Mouse (Mus musculus) gastrocnemius, postnatal 36 days (tissue): ENCODE results near the gene Ino80b. TPM values are rescaled to one million over a fixed set of nuclear protein-coding genes. Genes with fewer than 3 reads are reported as not detected.
"Not testable (repeated sequence)": the region's sequence is repeated elsewhere in the genome, so short reads cannot be mapped to it uniquely, and the experiment has no call there.

Experiments
- DNase-seq, 2 experiments: peaks; one replicate each; pipeline ENCODE4 v3.0.0; 2022
- intact Hi-C: fragments of 180-260 bp; cut with DNase I; formaldehyde crosslinking; loops from one replicate; pipeline ENCODE4 v1.15.1; 2025
- long read RNA-seq, 2 experiments: library from polyadenylated mRNA; stranded (forward); transcript quantifications; one replicate each; pipeline ENCODE4 v2.0.0; 2021
- total RNA-seq, 2 experiments: library from RNA; stranded (reverse); gene quantifications; 2 replicates each; pipeline ENCODE4 v1.2.3; 2021

Gene Ino80b
- 10 to 100 TPM; 14.3 to 14.5 TPM for total RNA-seq
- long read RNA-seq, experiment 1, transcript Ino80b-202 (5 exons, 1,503 nt): major isoform, 8 of 8 reads
- long read RNA-seq, experiment 1, partial matches to known transcripts: 0 of 8 reads
- long read RNA-seq, experiment 1, other reads (novel, unspliced or antisense): 0 of 8 reads
- long read RNA-seq, experiment 2, transcript Ino80b-202 (5 exons, 1,503 nt): major isoform, 10 of 13 reads
- long read RNA-seq, experiment 2, partial matches to known transcripts: 3 of 13 reads
- long read RNA-seq, experiment 2, other reads (novel, unspliced or antisense): 0 of 13 reads

DNA sequence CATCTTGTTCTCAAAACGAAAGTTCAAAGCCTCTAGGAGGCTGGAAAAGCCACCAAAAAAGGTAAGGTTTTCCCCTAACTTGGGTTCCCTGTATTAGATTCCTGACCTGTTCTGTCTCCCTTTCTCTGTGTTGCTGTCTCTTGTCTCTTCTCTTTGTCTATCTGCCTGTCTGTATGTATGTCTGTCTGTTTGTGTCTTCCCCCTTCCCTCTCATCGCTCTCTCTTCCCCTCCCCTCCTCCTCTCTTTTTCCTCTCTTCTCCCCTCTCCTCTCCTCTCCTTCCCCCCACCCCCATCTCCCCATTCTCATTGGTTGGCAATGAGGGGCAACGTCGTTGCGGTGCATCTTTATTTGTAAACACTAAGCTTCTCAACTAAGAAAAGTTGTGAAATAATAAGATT, at the start of gene Ino80b:
Gene Ino80b, minus strand, starts transcription at position 101 of the 400 bp plus-strand sequence.
- DNase-seq: no peak

DNA sequence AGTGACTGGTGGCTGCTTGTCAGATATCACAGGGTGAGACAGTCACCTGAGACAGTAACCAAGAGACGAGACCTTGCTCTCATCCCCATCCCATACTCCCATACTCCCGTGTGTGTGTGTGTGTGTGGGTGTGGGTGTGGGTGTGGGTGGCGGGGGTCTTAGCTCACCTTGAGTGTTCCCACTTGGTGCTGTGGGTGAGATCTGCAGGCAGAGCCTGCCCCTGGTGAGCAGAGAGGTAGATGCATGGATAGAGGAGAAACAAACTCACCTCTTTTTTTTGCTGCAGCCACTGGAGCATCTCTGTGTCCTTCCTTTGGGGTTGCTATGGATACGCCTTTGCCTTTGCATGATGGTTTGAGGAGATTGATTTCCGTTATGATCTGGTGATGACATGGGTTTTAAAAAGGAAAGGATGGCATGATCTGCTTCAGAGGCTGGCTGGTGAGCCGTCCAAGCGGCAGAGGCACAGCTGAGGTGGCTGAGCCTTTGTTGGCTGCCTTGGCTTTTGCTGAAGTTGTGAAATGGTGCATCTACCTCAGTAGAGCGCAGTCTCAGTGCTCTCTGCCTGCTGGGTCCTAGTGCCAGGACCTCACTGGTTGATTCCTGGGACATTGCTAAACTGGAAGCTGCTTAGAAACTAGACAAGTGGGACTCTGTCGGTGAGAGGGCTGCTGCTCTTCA, 47.1 kb upstream of the Ino80b start:
- DNase-seq: no peak
- intact Hi-C loops: no loop called here

More for the DNA sequence above, at the start of gene Ino80b:
- intact Hi-C loops: no loop called here

GRCm38 (mm10) chr6:83171063-83171462, 45.8 kb upstream of the Ino80b start:
- intact Hi-C loops: no loop called here
- no peak for DNase-seq

- DNase-seq: no peak
- intact Hi-C loops: no loop called here
These were observed 44.6 kb upstream of the Ino80b start for GRCm38 (mm10) chr6:83169872-83170271.

- intact Hi-C loops: no loop called here
- no peak for DNase-seq
These were observed 41.0 kb upstream of the Ino80b start for GRCm38 (mm10) chr6:83166243-83166630.

DNA sequence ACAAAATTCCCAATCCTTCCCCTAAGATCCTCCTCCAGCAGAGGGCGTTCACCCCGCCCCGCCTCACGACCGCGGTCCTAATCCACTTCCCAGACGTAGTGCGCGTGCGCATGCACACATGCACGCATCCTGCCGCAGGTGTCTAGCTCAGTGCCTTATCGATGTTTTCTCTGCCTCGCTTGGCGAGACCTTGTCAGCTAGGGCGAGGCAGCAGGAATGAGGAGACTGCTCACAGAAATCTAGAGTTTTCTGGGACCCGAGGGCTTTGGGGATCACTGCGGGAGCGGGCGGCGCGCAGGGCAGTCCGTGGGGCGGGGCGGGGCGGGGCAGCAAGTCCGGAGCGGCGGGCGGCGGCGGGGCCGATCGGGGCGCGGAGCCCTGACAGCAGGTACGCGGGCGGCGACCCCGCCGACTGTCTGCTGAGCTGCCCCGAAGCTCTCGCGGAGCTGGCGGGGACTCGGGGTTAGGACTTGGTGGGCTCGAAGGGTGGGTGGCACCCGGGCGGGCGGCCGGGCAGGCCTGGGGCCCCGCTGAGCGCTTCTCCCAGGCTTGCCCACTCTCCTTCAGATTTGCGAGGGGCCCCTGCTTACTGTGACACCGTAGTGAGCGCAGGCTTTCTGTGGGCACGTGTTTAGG, 40.5 kb upstream of the Ino80b start, which contains the start of gene Dctn1:
Gene Dctn1, plus strand, starts transcription at position 314 of the 636 bp plus-strand sequence.
- intact Hi-C loops: no loop called here

DNA sequence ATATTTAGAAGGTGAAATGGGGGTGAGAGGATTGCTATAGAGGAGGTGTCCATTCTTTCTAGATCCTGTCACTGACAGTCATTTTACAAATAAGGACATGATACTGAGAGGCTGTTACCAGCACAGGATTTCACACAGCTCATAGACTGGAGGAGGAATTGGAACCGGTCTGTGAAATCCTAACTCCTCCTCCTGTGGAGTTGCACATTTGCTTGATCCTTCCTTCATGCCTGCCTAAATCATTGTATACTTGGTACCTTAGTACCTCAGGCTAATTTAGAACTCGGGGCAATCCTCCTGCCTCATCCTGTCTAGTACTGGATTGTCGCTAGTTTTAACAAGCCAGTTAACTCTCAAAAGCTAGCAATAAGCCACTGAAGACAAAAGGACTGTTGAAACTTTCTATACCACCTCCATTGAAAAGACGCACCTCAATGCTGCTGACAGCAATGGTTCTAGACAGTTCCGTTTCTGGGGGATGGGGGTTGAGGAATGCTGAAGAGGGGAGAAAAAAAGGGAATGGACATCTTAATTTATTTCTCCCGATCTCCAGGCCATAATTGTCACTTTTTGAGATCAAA, 39.9 kb upstream of the Ino80b start:
- intact Hi-C loops: no loop called here
- no peak for DNase-seq

More for the DNA sequence above, 40.5 kb upstream of the Ino80b start, which contains the start of gene Dctn1:
- DNase-seq: peak; percentile 92 to 95

DNA sequence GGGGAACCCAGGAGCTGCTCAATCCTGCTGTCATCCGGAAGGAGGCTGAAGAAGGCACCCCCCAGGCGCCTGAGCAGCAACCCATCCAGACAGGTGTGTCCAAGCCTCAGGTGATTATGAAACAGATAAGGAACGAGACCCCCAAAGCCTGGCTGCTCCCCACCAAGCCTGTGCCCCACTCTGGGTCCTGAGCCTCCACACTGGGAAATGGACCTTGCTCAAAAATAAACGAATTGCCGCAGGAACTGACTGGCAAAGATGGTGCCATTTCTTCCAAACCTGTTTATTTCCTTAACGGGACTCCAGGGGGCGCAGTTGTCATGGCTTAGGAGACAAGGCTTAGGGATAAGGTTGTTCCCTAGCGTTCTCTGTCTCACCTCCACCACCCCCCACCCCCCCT, 37.5 kb upstream of the Ino80b start:
- peak in 1 of 2 experiments; percentile 35 for DNase-seq
- intact Hi-C loops: loop anchor here (5.0 kb wide), 1 partner anchor 105 kb away; no protein-coding TSS in a partner anchor

DNA sequence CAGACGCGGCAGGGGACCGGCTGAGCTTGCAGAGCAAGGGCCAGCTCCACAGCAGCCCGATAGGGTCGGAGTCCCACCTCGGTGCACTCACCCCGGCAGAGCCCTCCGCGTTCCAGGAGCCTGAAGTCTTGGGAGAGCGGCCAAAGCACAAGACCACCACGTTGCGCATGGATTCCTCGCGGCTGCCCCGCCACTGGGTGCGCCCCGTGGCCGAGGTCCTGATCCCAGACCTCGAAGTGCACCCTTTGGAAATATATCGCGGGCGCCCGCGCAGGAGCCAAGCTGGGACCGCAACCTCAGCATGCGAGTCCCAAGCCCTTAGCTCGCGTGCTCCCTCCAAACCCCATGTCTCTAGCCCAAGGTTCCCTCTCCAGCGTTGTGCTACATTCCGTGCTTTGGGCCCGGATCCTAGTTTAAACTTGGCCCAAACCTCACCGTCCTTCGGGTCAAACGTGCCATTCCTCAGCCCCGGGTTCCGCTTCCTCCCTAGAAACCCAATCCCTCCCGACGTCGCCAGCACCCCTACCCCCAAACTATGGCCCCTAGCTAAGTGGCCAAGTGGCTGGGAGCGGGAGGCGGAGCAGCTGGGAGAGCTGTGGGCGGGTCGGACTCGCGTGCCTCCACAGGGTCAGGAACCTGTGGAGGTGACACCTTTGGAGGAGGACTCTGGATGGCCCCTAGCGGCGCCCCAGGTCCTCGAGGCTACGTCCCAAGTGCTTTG, 36.9 kb upstream of the Ino80b start:
- no peak for DNase-seq
- intact Hi-C loops: loop anchor here (2.0 to 5.0 kb wide), 2 partner anchors 47 to 105 kb away; partner anchors contain the start of gene Mogs

DNA sequence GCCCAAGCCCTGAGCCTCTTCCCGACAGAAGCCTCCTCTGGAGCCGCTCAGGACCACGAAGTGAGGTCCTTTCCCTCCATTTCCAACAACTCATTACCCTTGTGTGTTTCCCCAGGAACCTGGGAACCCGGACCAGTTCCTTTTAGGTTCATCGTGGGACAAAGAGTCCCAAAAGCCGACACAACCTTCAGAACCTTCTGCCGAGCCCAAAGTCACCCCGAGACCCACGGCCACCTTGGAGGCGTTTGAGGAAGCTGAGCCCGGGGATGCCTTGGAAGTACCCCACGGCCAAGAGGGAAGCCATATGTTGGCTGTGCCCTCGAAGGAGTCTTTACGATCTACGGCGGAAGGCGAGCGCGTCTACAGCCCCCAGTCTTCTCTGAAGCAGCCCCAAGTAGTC, 36.2 kb upstream of the Ino80b start:
- intact Hi-C loops: loop anchor here (2.0 to 5.0 kb wide), 2 partner anchors 47 to 106 kb away; partner anchors contain the start of gene Mogs
- DNase-seq: no peak

DNA sequence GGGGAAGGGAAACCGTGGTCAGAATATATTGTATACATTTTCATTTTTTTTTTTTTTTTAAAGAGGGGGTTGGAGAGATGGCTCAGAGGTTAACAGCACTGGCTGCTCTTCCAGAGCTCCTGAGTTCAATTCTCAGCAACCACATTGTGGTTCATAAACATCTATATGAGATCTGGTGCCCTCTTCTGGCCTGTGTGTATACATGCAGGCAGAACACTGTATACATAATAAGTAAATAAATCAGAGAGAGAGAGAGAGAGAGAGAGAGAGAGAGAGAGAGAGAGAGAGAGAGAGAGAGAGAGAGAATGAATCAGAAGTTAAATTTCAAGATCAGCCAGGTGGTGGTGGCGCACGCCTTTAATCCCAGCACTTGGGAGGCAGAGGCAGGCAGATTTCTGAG, 34.2 kb upstream of the Ino80b start:
- DNase-seq: not testable (repeated sequence)
- intact Hi-C loops: loop anchor here (5.0 kb wide), 1 partner anchor 162 kb away; no protein-coding TSS in a partner anchor

- intact Hi-C loops: loop anchor here (5.0 kb wide), 1 partner anchor 159 kb away; no protein-coding TSS in a partner anchor
- peak; percentile 40 to 41 for DNase-seq
These were observed 31.0 kb upstream of the Ino80b start, which contains the start of the genes Wdr54 and 1700003E16Rik for GRCm38 (mm10) chr6:83156259-83156684. Gene Wdr54, minus strand, starts transcription at chr6:83156397. Gene 1700003E16Rik, plus strand, starts transcription at chr6:83156404.

- DNase-seq: no peak
- intact Hi-C loops: loop anchor here (5.0 kb wide), 1 partner anchor 158 kb away; no protein-coding TSS in a partner anchor
These were observed 30.5 kb upstream of the Ino80b start for GRCm38 (mm10) chr6:83155552-83156238.

GRCm38 (mm10) chr6:83153485-83153884, 28.3 kb upstream of the Ino80b start:
- intact Hi-C loops: no loop called here
- DNase-seq: no peak

DNA sequence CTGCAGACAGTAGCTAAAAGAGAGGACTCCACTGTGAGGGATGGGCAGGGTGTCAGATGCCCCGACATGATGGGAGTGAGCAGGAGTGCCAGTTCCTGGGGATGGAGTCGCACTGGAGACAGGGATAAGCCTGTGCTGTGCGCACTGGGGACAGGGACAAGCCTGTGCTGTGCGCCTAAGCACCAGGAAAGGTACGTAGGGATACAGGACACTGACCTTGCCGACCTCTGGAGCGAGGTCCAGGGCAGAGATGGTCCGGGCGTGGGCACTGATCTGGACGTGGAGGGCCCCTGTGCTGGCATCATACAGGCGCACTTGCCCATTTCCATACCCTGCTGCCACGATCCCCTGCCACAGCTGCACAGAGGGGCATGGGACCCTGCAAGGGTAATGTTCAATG, 27.8 kb upstream of the Ino80b start:
- intact Hi-C loops: no loop called here
- DNase-seq: no peak

GRCm38 (mm10) chr6:83151721-83152120, 26.5 kb upstream of the Ino80b start:
- intact Hi-C loops: no loop called here
- DNase-seq: no peak

GRCm38 (mm10) chr6:83147280-83147679, 22.0 kb upstream of the Ino80b start:
- no peak for DNase-seq
- intact Hi-C loops: no loop called here

DNA sequence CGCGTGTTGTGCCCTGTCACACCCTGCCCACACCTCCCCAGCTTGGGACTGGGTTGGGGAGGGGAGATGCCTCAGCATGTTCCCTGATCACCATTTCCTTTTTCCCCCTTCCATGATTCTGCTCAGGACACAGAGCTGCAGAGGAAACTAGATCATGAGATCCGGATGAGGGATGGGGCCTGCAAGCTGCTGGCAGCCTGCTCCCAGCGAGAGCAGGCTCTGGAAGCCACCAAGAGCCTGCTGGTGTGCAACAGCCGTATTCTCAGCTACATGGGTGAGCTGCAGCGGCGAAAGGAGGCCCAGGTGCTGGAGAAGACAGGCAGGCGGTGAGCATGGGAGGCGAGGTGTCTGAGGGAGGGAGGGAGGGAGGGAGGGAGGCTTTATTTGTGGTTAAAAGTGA, 20.6 kb upstream of the Ino80b start:
- DNase-seq: no peak
- intact Hi-C loops: no loop called here

DNA sequence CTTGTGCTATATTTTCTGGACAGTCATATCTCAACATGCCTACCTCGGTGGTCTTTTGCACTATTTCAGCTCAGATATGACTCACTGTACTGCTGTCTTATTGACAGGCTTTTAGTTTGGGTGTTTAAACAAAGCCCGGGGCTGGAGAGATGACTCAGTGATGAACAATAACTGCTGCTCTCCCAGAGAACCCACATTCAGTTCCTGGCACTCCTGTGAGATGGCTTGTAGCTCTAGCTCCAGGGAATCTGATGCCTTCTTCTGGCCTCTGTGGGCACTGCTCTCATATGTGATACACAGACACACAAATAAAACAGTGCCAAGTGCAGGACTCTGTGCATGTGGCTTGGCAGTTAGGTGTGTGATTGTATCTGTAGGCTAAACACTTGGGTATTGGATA, 20.0 kb upstream of the Ino80b start:
- intact Hi-C loops: no loop called here
- DNase-seq: no peak
